Mouse (Mus musculus) heart, embryonic 11.5 days (tissue): ENCODE data around the gene Wdr1. TPM values are rescaled to one million over a fixed set of nuclear protein-coding genes. Genes with fewer than 3 reads are reported as not detected.

Experiments
- ATAC-seq: fragments of 200-750 bp; cut with Nextera tagmentation; replicated peaks from 2 replicates; pipeline ENCODE4 v1.8.0; 2017; ENCODE audit warnings: moderate library complexity; ENCODE audit not compliant: insufficient number of reproducible peaks, low FRiP score, low TSS enrichment
- H3K27ac ChIP-seq: fragments of 300-500 bp; sonication (generic); 2 replicates; pipeline ENCODE4 v1.5.1; 2014; ENCODE audit warnings: mild to moderate bottlenecking, low read depth, low read length
- H3K27me3 ChIP-seq: fragments of 300-500 bp; sonication (generic); 2 replicates; pipeline ENCODE4 v1.6.1; 2014; ENCODE audit warnings: mild to moderate bottlenecking, low read length, mixed read lengths; ENCODE audit not compliant: control insufficient read depth, insufficient read depth
- H3K36me3 ChIP-seq: fragments of 300-500 bp; sonication (generic); 2 replicates; pipeline ENCODE4 v1.6.1; 2014; ENCODE audit warnings: mild to moderate bottlenecking, low read length, moderate library complexity, mixed read lengths; ENCODE audit not compliant: control insufficient read depth, insufficient read depth
- H3K4me1 ChIP-seq: fragments of 300-500 bp; sonication (generic); 2 replicates; pipeline ENCODE4 v1.6.1; 2014; ENCODE audit warnings: low read length; ENCODE audit not compliant: control insufficient read depth, insufficient read depth
- H3K4me2 ChIP-seq: fragments of 300-500 bp; sonication (generic); 2 replicates; pipeline ENCODE4 v1.6.1; 2014; ENCODE audit warnings: mild to moderate bottlenecking, moderate library complexity
- H3K4me3 ChIP-seq: fragments of 300-500 bp; sonication (generic); 2 replicates; pipeline ENCODE4 v1.5.1; 2014; ENCODE audit warnings: low read depth, low read length
- H3K9ac ChIP-seq: fragments of 300-500 bp; sonication (generic); 2 replicates; pipeline ENCODE4 v1.6.1; 2014; ENCODE audit warnings: mild to moderate bottlenecking, low read depth, low read length, moderate library complexity
- H3K9me3 ChIP-seq: fragments of 300-500 bp; sonication (generic); replicated peaks from 2 replicates; pipeline ENCODE4 v1.6.1; 2016; ENCODE audit warnings: low read length; ENCODE audit not compliant: control insufficient read depth
- WGBS: fragments of 180-500 bp; shearing (Covaris S2); extraction: QIAGEN DNeasy Blood & Tissue Kit; methylation state at CpG from one replicate; pipeline ENCODE4 v1.1.7; 2014; ENCODE audit not compliant: insufficient replicate concordance; 5-methylcytosine and 5-hydroxymethylcytosine counted together
- polyA plus RNA-seq: library from polyadenylated mRNA; unstranded; fragments of >200 nt; fragmentation: Nextera tagmentation; extraction: Ambion mirVana; gene quantifications from 2 replicates; pipeline ENCODE4 v1.2.1, GENCODE M21; 2014

Gene Wdr1
- polyA plus RNA-seq, 1 experiment from 2014 or later = 244 TPM

GRCm38 (mm10) chr5:38476861-38477565 lies 86.0 kb downstream of the Wdr1 start:
- Histone ChIP-seq H3K27ac (no peak overlapping the region), H3K27me3 (no peaks in the 10 kb centered on the region), H3K36me3 (no peaks in the 10 kb centered on the region), H3K4me2 (no peak overlapping the region), H3K4me3 (no peak overlapping the region), H3K9me3 (no peaks in the 10 kb centered on the region), H3K9ac (no peak overlapping the region), H3K4me1 (peaks cover 14% of the 10 kb centered on the region; the same call in 1 of the 2 replicates)
- no peak for ATAC-seq
- 85% methylated on average over 25 of the region's 25 CpGs for WGBS

Other genes starting within 250 kb of the Wdr1 start
- gene Drd5, start 243.9 kb downstream of the Wdr1 start, polyA plus RNA-seq = not detected in 2 replicates
- gene Slc2a9, start 60.1 kb downstream of the Wdr1 start, polyA plus RNA-seq = 0.19 and 0.49 TPM in 2 replicates
- 13.2 and 13.3 TPM in 2 replicates for gene Zfp518b, start 121.6 kb upstream of the Wdr1 start, polyA plus RNA-seq